Mouse (Mus musculus) layer of hippocampus, postnatal 36 days (tissue): ENCODE results near the gene Atp5g3. TPM values are rescaled to one million over a fixed set of nuclear protein-coding genes. Genes with fewer than 3 reads are reported as not detected.

Source experiments
- DNase-seq, 2 experiments: peaks; one replicate each; pipeline ENCODE4 v3.0.0; 2022
- total RNA-seq, 2 experiments: library from RNA; stranded (reverse); gene quantifications; 2 replicates each; pipeline ENCODE4 v1.2.3; 2021

Atp5g3 gene
- total RNA-seq, 2 experiments from 2014 or later = 515 to 558 TPM

- no peak for DNase-seq
Measured at GRCm38 (mm10) chr2:73893473-73894270, 17.5 kb downstream of the Atp5g3 start.

GRCm38 (mm10) chr2:73892464-73893296 is 18.4 kb downstream of the Atp5g3 start, which contains the start of gene Atf2:
Gene Atf2, minus strand, starts transcription at chr2:73892639.
- DNase-seq = peak; percentile 98 to 99

- DNase-seq = peak; percentile 35 to 40
Measured at GRCm38 (mm10) chr2:73891701-73892463, 19.2 kb downstream of the Atp5g3 start.

- no peak for DNase-seq
Measured at GRCm38 (mm10) chr2:73885997-73886396, 25.1 kb downstream of the Atp5g3 start.

- DNase-seq = no peak
Measured at GRCm38 (mm10) chr2:73877891-73878290, 33.2 kb downstream of the Atp5g3 start.

GRCm38 (mm10) chr2:73867764-73868487 is 43.2 kb downstream of the Atp5g3 start:
- peak; percentile 70 to 72 for DNase-seq

- no peak for DNase-seq
Measured at GRCm38 (mm10) chr2:73860046-73860624, 51.0 kb downstream of the Atp5g3 start.

Other genes starting within 250 kb of the Atp5g3 start
- gene Chn1, start 136.0 kb downstream of the Atp5g3 start, total RNA-seq = 1,000 to 10,000 TPM; 1,726 to 1,746 TPM
- gene Atf2, start 18.7 kb downstream of the Atp5g3 start, total RNA-seq = 100 to 1,000 TPM; 144 to 146 TPM